Mouse (Mus musculus): ENCODE measurements around the gene Fbxo4. TPM values are rescaled to one million over a fixed set of nuclear protein-coding genes. Genes with fewer than 3 reads are reported as not detected.

The Fbxo4 gene
- polyA plus RNA-seq, 1 experiment, result 15.9 TPM

DNA sequence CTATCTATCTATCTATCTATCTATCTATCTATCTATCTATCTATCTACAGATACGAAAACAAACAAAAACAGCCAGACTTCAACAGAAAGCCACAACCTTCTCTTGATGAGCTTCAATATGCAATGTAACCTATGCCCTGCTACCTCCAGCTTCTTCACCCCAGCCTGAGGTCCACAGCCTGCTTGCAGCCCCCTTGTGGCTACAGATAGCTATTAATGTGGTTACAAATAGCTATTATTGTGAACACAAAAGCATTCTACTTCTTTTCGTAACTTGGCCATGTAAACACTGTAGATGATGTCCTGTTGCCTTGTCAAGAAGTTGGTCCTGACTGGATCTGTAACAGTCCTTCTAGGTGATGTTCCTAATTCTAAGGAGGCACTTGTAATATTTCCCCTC is 41.2 kb downstream of the Fbxo4 start:
- Histone ChIP-seq H3K27ac (replicated peaks; ENCODE audit: low read depth, low read length) (no peak overlapping the region), H3K4me1 (ENCODE audit: control insufficient read depth, insufficient read depth, insufficient read length, low read length) (no peaks in the 10 kb centered on the region), H3K4me3 (ENCODE audit: insufficient read depth, low read depth, low read length) (no peak overlapping the region)

DNA sequence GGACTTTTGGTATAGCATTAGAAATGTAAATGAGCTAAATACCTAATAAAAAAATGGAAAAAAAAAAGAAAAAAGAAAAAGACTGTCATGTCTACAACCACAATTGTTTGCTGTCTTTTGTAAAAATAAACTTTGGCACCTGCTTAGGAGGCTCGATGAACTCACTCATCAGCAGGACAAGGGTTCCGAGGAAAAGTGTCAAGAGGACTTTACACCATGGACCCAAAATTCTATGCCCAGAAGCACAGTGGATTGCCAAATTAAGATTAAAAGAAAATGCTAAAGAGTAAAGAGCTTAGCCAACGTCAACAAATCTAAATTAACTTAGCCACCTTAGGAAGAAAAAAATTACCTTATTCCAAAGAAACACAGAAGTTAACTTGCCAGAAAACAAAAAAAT is 43.3 kb downstream of the Fbxo4 start:
- Histone ChIP-seq H3K27ac (replicated peaks; ENCODE audit: low read depth, low read length) (no peak overlapping the region), H3K4me1 (ENCODE audit: control insufficient read depth, insufficient read depth, insufficient read length, low read length) (no peaks in the 10 kb centered on the region), H3K4me3 (ENCODE audit: insufficient read depth, low read depth, low read length) (no peak overlapping the region)

GRCm38 (mm10) chr15:3933466-3933865 is 45.9 kb downstream of the Fbxo4 start:
- Histone ChIP-seq H3K27ac (replicated peaks; ENCODE audit: low read depth, low read length) (no peak overlapping the region), H3K4me3 (ENCODE audit: insufficient read depth, low read depth, low read length) (no peak overlapping the region), H3K4me1 (ENCODE audit: control insufficient read depth, insufficient read depth, insufficient read length, low read length) (no peaks in the 10 kb centered on the region)

DNA sequence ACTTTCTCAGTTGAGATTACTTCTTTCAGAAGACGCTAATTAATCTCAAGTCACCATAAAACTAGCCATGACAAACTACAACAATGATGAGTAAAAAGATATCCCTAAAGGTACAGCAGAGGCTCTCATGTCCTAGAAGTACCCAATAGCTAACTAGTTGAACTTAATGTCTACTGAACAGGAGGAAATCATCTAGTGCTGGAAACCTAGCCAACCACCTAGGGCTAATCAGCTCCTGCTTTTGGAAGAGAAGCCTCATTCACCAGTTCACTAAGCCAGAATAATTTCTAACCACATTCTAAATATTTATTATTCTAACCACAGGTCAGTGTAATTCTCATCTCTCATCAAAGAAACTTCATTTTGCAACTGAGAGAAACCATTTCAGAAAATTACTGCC is 47.4 kb downstream of the Fbxo4 start:
- H3K27ac ChIP-seq (replicated peaks; ENCODE audit: low read depth, low read length), result no peak overlapping the region
- no peaks in the 10 kb centered on the region for H3K4me1 ChIP-seq (ENCODE audit: control insufficient read depth, insufficient read depth, insufficient read length, low read length)
- no peak overlapping the region for H3K4me3 ChIP-seq (ENCODE audit: insufficient read depth, low read depth, low read length)

Other genes starting within 250 kb of the Fbxo4 start
- 45.9 and 49.1 TPM in 2 replicates for gene AW549877, start 16.2 kb upstream of the Fbxo4 start, polyA plus RNA-seq (2012; ENCODE audit: insufficient read depth, insufficient read length, missing spikeins)
- gene Oxct1, start 46.8 kb upstream of the Fbxo4 start, polyA plus RNA-seq (2012; ENCODE audit: insufficient read depth, insufficient read length, missing spikeins), result 143 and 178 TPM in 2 replicates